Mouse (Mus musculus): ENCODE measurements around the gene Lce1h. TPM values are rescaled to one million over a fixed set of nuclear protein-coding genes. Genes with fewer than 3 reads are reported as not detected.

The Lce1h gene
- not detected in 2 replicates for total RNA-seq (2014; rRNA removed; ENCODE audit: low replicate concordance)
- polyA plus RNA-seq (2015; fragmentation: Nextera tagmentation; extraction: Ambion mirVana), result not detected in 2 replicates

DNA sequence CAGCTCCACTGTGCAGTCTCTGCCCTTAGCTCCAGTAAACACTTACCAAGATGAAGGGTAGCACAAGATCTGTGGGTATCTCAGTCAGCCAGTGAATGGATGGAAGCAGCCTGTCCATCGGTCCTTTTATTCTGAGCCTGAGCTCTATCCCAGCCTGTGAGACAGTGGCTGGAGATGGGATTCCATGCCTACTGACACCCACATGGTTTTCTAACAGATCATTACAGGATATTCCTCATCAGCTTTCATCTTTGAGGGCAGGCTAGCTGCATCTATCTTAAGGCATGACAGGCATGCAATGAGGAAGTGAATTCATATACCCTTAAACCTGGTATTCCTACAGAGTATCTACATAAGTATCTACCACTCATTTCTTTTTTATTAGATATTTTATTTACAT lies at the start of gene Lce1h:
Gene Lce1h (minus strand): TSS at position 101 of the 400 bp plus-strand sequence.
- Histone ChIP-seq H3K4me1 (ENCODE audit: control insufficient read depth, insufficient read depth) (no peaks in the 10 kb centered on the region), H3K36me3 (replicated peaks; ENCODE audit: control insufficient read depth, insufficient read depth, low read length) (no peaks in the 10 kb centered on the region), H3K4me3 (ENCODE audit: low read depth, low read length) (no peak within 1 kb of the TSS), H3K27ac (ENCODE audit: low read depth) (no peak within 1 kb of the TSS), H3K9ac (replicated peaks; ENCODE audit: low read depth, low read length) (no peak within 1 kb of the TSS), H3K9me3 (replicated peaks; ENCODE audit: control insufficient read depth, low read length) (no peaks in the 10 kb centered on the region), H3K27me3 (ENCODE audit: control insufficient read depth, insufficient read depth, low read length) (no peaks in the 10 kb centered on the region), H3K4me2 (ENCODE audit: low read depth, low read length) (no peak within 1 kb of the TSS)
- DNase-seq (ENCODE audit: low spot score) (no peak), ATAC-seq (ENCODE audit: insufficient read depth, low read depth) (no peak)
- WGBS, result 68% methylated on average over 1 of the region's 1 CpGs
- TF ChIP-seq CTCF (IDR thresholded peaks at IDR 0.05; ENCODE audit: low read depth), result no peak
- no peak for TF ChIP-seq EP300 (IDR thresholded peaks at IDR 0.05; ENCODE audit: low read depth)

DNA sequence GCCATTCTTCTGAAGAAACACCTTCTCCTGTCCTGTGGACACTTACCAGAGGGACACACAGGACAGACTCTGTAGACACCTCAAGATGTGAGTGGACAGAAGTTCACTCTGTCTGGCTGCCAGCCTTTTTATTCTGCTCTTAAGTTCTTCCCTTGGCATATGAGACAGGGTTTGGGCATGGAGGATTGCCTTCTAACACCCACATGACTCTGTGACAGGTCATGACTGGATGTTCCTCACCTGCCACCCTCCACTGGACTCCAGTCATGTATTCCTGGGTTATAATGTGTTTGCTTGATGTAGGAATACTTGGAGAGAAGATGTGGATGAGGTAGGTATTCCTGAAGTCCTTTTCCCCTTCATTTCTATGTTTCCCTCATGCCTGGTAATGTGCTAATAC lies 42.9 kb upstream of the Lce1h start, which contains the start of gene Lce1k:
Gene Lce1k (minus strand): TSS at position 101 of the 400 bp plus-strand sequence.
- Histone ChIP-seq H3K9ac (replicated peaks; ENCODE audit: low read depth, low read length) (no peak within 1 kb of the TSS), H3K27me3 (ENCODE audit: control insufficient read depth, insufficient read depth, low read length) (no peaks in the 10 kb centered on the region), H3K9me3 (replicated peaks; ENCODE audit: control insufficient read depth, low read length) (no peaks in the 10 kb centered on the region), H3K4me3 (ENCODE audit: low read depth, low read length) (no peak within 1 kb of the TSS), H3K36me3 (replicated peaks; ENCODE audit: control insufficient read depth, insufficient read depth, low read length) (no peaks in the 10 kb centered on the region), H3K4me1 (ENCODE audit: control insufficient read depth, insufficient read depth) (no peaks in the 10 kb centered on the region), H3K27ac (ENCODE audit: low read depth) (no peak within 1 kb of the TSS), H3K4me2 (ENCODE audit: low read depth, low read length) (no peak within 1 kb of the TSS)
- TF ChIP-seq EP300 (IDR thresholded peaks at IDR 0.05; ENCODE audit: low read depth) (no peak), CTCF (IDR thresholded peaks at IDR 0.05; ENCODE audit: low read depth) (no peak)
- DNase-seq (ENCODE audit: low spot score) (no peak), ATAC-seq (ENCODE audit: insufficient read depth, low read depth) (no peak)

DNA sequence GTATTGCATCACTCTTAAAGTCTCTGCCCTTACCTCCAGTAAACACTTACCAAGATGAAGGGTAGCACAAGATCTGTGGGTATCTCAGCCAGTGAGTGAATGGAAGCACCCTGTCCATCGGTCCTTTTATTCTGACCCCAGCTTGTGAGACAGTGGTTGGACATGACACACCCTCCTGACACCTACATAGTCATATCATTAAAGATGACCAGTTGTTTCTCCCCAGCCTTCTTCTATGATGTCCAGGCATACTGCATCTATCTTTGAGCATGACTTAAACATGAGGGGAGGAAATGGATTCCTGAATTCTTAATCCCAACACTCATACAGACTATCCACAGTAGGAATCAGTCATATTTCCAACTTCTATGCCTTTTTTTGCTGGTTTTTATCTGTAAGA lies 25.5 kb upstream of the Lce1h start, which contains the start of gene Lce1j:
Gene Lce1j (minus strand): TSS at position 101 of the 400 bp plus-strand sequence.
- no peak for DNase-seq (ENCODE audit: low spot score)
- Histone ChIP-seq H3K9me3 (replicated peaks; ENCODE audit: control insufficient read depth, low read length) (no peaks in the 10 kb centered on the region), H3K27ac (ENCODE audit: low read depth) (no peak within 1 kb of the TSS), H3K4me3 (ENCODE audit: low read depth, low read length) (no peak within 1 kb of the TSS), H3K36me3 (replicated peaks; ENCODE audit: control insufficient read depth, insufficient read depth, low read length) (no peaks in the 10 kb centered on the region), H3K4me2 (ENCODE audit: low read depth, low read length) (no peak within 1 kb of the TSS), H3K27me3 (ENCODE audit: control insufficient read depth, insufficient read depth, low read length) (no peaks in the 10 kb centered on the region), H3K9ac (replicated peaks; ENCODE audit: low read depth, low read length) (no peak within 1 kb of the TSS), H3K4me1 (ENCODE audit: control insufficient read depth, insufficient read depth) (no peaks in the 10 kb centered on the region)
- TF ChIP-seq CTCF (IDR thresholded peaks at IDR 0.05; ENCODE audit: low read depth), result no peak
- no peak for TF ChIP-seq EP300 (IDR thresholded peaks at IDR 0.05; ENCODE audit: low read depth)
- no peak for ATAC-seq (ENCODE audit: insufficient read depth, low read depth)
- WGBS, result 57% methylated on average over 1 of the region's 1 CpGs

DNA sequence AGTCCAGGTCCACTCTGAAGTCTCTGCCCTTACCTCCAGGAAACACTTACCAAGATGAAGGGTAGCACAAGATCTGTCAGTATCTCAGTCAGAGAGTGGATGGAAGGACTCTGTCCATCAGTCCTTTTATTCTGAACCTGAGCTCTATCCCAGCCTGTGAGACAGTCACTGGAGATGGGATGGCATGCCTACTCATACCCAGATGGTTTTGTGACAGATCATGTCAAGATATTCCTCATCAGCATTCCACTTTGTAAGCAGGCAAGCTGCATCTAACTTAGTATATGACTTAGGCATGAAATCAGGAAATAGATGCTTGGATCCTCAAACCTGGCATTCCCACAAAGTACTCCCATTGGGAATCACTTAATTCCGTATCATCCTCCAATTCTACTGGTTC lies 13.9 kb upstream of the Lce1h start, which contains the start of gene Lce1i:
Gene Lce1i (minus strand): TSS at position 101 of the 400 bp plus-strand sequence.
- WGBS, result 59% methylated on average over 1 of the region's 1 CpGs
- no peak for ATAC-seq (ENCODE audit: insufficient read depth, low read depth)
- H3K9ac ChIP-seq (replicated peaks; ENCODE audit: low read depth, low read length), result no peak within 1 kb of the TSS
- no peaks in the 10 kb centered on the region for H3K4me1 ChIP-seq (ENCODE audit: control insufficient read depth, insufficient read depth)
- DNase-seq (ENCODE audit: low spot score), result no peak
- no peak within 1 kb of the TSS for H3K4me3 ChIP-seq (ENCODE audit: low read depth, low read length)
- no peak within 1 kb of the TSS for H3K27ac ChIP-seq (ENCODE audit: low read depth)
- TF ChIP-seq CTCF (IDR thresholded peaks at IDR 0.05; ENCODE audit: low read depth), result no peak
- no peak for TF ChIP-seq EP300 (IDR thresholded peaks at IDR 0.05; ENCODE audit: low read depth)
- no peaks in the 10 kb centered on the region for H3K27me3 ChIP-seq (ENCODE audit: control insufficient read depth, insufficient read depth, low read length)
- no peaks in the 10 kb centered on the region for H3K36me3 ChIP-seq (replicated peaks; ENCODE audit: control insufficient read depth, insufficient read depth, low read length)
- H3K9me3 ChIP-seq (replicated peaks; ENCODE audit: control insufficient read depth, low read length), result no peaks in the 10 kb centered on the region
- H3K4me2 ChIP-seq (ENCODE audit: low read depth, low read length), result no peak within 1 kb of the TSS

DNA sequence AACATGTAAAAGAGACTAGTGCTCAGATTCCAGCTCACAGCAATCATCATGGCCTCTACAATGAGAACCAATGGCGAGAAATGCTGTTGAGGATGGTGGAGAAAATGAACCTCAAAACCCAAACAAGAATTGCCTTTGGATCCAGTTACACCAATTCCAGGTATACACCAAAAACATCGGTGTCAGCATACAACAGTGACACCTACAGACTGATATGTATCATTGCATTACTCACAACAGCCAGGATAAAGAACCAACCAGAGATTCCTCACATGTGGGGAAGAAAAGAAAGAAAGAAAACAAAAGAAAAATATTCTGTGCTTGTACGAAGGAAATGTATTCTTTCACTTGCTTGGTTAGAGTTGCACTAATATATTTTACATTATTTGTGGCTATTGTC lies 6.7 kb upstream of the Lce1h start:
- Histone ChIP-seq H3K27me3 (ENCODE audit: control insufficient read depth, insufficient read depth, low read length) (no peaks in the 10 kb centered on the region), H3K36me3 (replicated peaks; ENCODE audit: control insufficient read depth, insufficient read depth, low read length) (no peaks in the 10 kb centered on the region), H3K4me2 (ENCODE audit: low read depth, low read length) (no peak overlapping the region), H3K9ac (replicated peaks; ENCODE audit: low read depth, low read length) (no peak overlapping the region), H3K4me3 (ENCODE audit: low read depth, low read length) (no peak overlapping the region), H3K4me1 (ENCODE audit: control insufficient read depth, insufficient read depth) (no peaks in the 10 kb centered on the region), H3K27ac (ENCODE audit: low read depth) (no peak overlapping the region), H3K9me3 (replicated peaks; ENCODE audit: control insufficient read depth, low read length) (no peaks in the 10 kb centered on the region)
- 17% methylated on average over 3 of the region's 3 CpGs for WGBS
- TF ChIP-seq EP300 (IDR thresholded peaks at IDR 0.05; ENCODE audit: low read depth) (no peak), CTCF (IDR thresholded peaks at IDR 0.05; ENCODE audit: low read depth) (peak; percentile 48)
- no peak for DNase-seq (ENCODE audit: low spot score)
- ATAC-seq (ENCODE audit: insufficient read depth, low read depth), result no peak

DNA sequence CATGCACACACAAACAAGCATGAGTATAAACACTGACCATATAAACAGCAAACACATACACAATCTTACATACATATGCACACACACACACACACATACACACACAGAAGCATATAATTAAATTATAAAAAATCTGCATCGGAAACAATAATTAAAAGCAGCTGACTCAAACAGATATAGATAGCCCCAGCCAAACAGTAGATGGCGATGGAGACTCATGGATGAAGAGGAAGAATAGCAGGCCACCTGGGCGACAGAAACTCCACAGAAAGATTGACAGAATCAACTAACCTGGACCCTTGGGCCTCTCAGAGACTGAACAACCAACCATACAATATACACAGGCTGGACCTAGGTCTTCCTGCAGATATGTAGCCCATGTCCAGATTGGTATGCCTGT lies 11.7 kb downstream of the Lce1h start:
- no peak for ATAC-seq (ENCODE audit: insufficient read depth, low read depth)
- 40% methylated on average over 3 of the region's 3 CpGs for WGBS

More for the DNA sequence above, 11.7 kb downstream of the Lce1h start:
- no peak overlapping the region for H3K9ac ChIP-seq (replicated peaks; ENCODE audit: low read depth, low read length)
- H3K9me3 ChIP-seq (replicated peaks; ENCODE audit: control insufficient read depth, low read length), result no peaks in the 10 kb centered on the region
- TF ChIP-seq CTCF (IDR thresholded peaks at IDR 0.05; ENCODE audit: low read depth), result peak; percentile 1; the same call in 1 of the 2 replicates
- TF ChIP-seq EP300 (IDR thresholded peaks at IDR 0.05; ENCODE audit: low read depth), result no peak
- DNase-seq (ENCODE audit: low spot score), result no peak
- no peaks in the 10 kb centered on the region for H3K36me3 ChIP-seq (replicated peaks; ENCODE audit: control insufficient read depth, insufficient read depth, low read length)
- no peak overlapping the region for H3K4me3 ChIP-seq (ENCODE audit: low read depth, low read length)
- H3K4me1 ChIP-seq (ENCODE audit: control insufficient read depth, insufficient read depth), result no peaks in the 10 kb centered on the region
- no peak overlapping the region for H3K27ac ChIP-seq (ENCODE audit: low read depth)
- no peaks in the 10 kb centered on the region for H3K27me3 ChIP-seq (ENCODE audit: control insufficient read depth, insufficient read depth, low read length)
- H3K4me2 ChIP-seq (ENCODE audit: low read depth, low read length), result no peak overlapping the region

Measured in heart, postnatal 0 days (tissue).